Mouse (Mus musculus) heart, adult 2 months (tissue): Measurements from ENCODE around the gene Gm10842. TPM values are rescaled to one million over a fixed set of nuclear protein-coding genes. Genes with fewer than 3 reads are reported as not detected.

Source experiments
- DNase-seq, 2 experiments: peaks; one replicate each; pipeline ENCODE4 v3.0.0; 2021
- H3K27ac ChIP-seq: fragments of 200-600 bp; 2 replicates; pipeline ENCODE4 v1.8.1; 2022
- H3K27me3 ChIP-seq: fragments of 200-500 bp; 2 replicates; pipeline ENCODE4 v1.6.1; 2012; ENCODE audit warnings: mild to moderate bottlenecking, low read length, inconsistent platforms, mixed read lengths; ENCODE audit not compliant: control insufficient read depth, insufficient read depth
- H3K36me3 ChIP-seq: fragments of 200-500 bp; 2 replicates; pipeline ENCODE4 v1.6.1; 2012; ENCODE audit warnings: low read length, inconsistent platforms; ENCODE audit not compliant: control insufficient read depth, insufficient read depth
- H3K4me1 ChIP-seq: fragments of 200-500 bp; 2 replicates; pipeline ENCODE4 v1.6.1; 2011; ENCODE audit warnings: low read length; ENCODE audit not compliant: control insufficient read depth, insufficient read depth
- H3K4me3 ChIP-seq: fragments of 200-600 bp; 2 replicates; pipeline ENCODE4 v1.8.1; 2022
- H3K79me2 ChIP-seq: fragments of 200-500 bp; replicated peaks from 2 replicates; pipeline ENCODE4 v1.6.1; 2012; ENCODE audit warnings: mild to moderate bottlenecking, inconsistent platforms, low read length, moderate library complexity, mixed read lengths; ENCODE audit not compliant: control insufficient read depth, insufficient read depth
- H3K9ac ChIP-seq: fragments of 200-500 bp; 2 replicates; pipeline ENCODE4 v1.6.1; 2012; ENCODE audit warnings: low read depth, mild to moderate bottlenecking, control low read depth, inconsistent platforms, low read length, mixed read lengths
- CTCF ChIP-seq: fragments of 200-600 bp; IDR thresholded peaks from 2 replicates; pipeline ENCODE4 v1.8.1; 2022; ENCODE audit warnings: antibody characterized with exemption, mild to moderate bottlenecking, moderate library complexity
- EP300 ChIP-seq: fragments of 200-500 bp; IDR thresholded peaks from 2 replicates; pipeline ENCODE4 v1.6.1; 2011; ENCODE audit warnings: low read depth, low read length, control low read depth; ENCODE audit not compliant: insufficient read depth
- POLR2A ChIP-seq: fragments of 200-500 bp; IDR thresholded peaks from 2 replicates; pipeline ENCODE4 v1.6.1; 2011; ENCODE audit warnings: mild to moderate bottlenecking, low read depth, low read length, control low read depth; ENCODE audit not compliant: insufficient read depth
- WGBS: fragments of 180-500 bp; shearing (Covaris S2); methylation state at CpG from one replicate; pipeline ENCODE4 v1.1.7; 2018; 5-methylcytosine and 5-hydroxymethylcytosine counted together
- intact Hi-C: fragments of 180-260 bp; cut with DNase I; formaldehyde crosslinking; loops from one replicate; pipeline ENCODE4 v1.15.1; 2025
- polyA plus RNA-seq: library from polyadenylated mRNA; depleted of rRNA; stranded (reverse); fragments of >200 nt; gene quantifications from 2 replicates; pipeline ENCODE4 v1.2.3, GENCODE M21; 2012
- total RNA-seq, 2 experiments: library from RNA; stranded (reverse); gene quantifications; 2 replicates each; pipeline ENCODE4 v1.2.3; 2021

Gm10842 gene
- total and polyA plus RNA-seq, 3 experiments = not detected

GRCm38 (mm10) chr11:105166780-105167179 is 20.1 kb downstream of the Gm10842 start:
- no peaks in the 10 kb centered on the region for H3K4me1 ChIP-seq
- H3K79me2 ChIP-seq = no peaks in the 10 kb centered on the region
- no peak overlapping the region for H3K9ac ChIP-seq
- H3K27ac ChIP-seq = no peak overlapping the region
- intact Hi-C loops = no loop called here
- no peak overlapping the region for H3K4me3 ChIP-seq
- DNase-seq = no peak
- no peaks in the 10 kb centered on the region for H3K36me3 ChIP-seq
- no peak for TF ChIP-seq CTCF
- TF ChIP-seq POLR2A = no peak
- TF ChIP-seq EP300 = no peak
- H3K27me3 ChIP-seq = no peaks in the 10 kb centered on the region
- WGBS = 86% methylated on average over 10 of the region's 10 CpGs

DNA sequence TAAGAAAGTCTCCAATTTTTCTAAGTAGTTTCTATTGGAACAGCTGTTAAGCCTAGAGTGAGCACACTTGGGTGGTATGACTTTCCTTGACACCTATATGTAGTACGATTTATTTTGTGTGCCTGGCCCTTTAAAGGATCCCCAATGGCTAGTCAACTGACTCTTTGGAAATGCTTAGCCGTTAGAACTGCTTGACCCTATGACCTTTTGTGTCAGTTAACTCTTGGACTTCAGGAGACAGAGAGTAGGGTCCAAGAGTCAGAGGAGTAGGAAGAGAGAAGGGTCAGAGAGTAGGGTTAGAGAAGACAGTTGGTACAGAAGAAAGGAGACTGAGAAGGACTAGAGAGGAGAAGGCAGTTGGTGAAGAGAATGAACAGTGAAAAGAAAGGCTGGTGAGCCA is 31.8 kb downstream of the Gm10842 start, which contains the start of gene Tlk2:
TSS of gene Tlk2 (plus strand) at position 292 of the 400 bp plus-strand sequence.
- H3K79me2 ChIP-seq = peaks cover 2% of the 10 kb centered on the region; the same call in 1 of the 2 replicates
- no peak for TF ChIP-seq POLR2A
- no peak for TF ChIP-seq EP300
- no peak for TF ChIP-seq CTCF
- 40% methylated on average over 2 of the region's 2 CpGs for WGBS
- peaks cover 10% of the 10 kb centered on the region for H3K36me3 ChIP-seq
- peak within 1 kb of the TSS; percentile 50 for H3K27ac ChIP-seq
- no peak within 1 kb of the TSS for H3K9ac ChIP-seq
- no peak within 1 kb of the TSS for H3K4me3 ChIP-seq
- H3K27me3 ChIP-seq = no peaks in the 10 kb centered on the region
- intact Hi-C loops = no loop called here
- peaks cover 4% of the 10 kb centered on the region for H3K4me1 ChIP-seq
- DNase-seq = no peak

DNA sequence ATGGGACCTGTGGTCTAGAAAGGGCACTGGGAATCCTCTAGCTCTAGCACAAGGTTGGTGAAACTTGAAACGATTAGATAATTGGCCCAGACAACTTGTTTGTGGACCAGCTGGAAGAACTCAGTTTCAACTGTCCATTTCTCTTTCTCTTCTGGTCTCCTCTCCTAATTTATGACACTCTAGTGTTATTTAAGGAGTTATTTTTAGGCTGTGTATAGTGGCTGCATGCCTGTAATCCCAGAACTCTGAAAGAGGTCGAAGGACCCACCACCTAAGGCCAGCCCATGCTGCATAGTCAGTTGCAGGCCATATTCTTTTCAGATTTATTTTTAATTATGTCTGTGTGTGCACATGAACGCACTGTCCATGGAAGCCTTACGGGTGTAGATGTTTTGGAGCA is 32.8 kb downstream of the Gm10842 start:
- no peak overlapping the region for H3K4me3 ChIP-seq
- WGBS = 50% methylated on average over 4 of the region's 4 CpGs
- H3K79me2 ChIP-seq = peaks cover 2% of the 10 kb centered on the region; the same call in 1 of the 2 replicates
- peak overlapping the region; percentile 50 for H3K27ac ChIP-seq
- H3K36me3 ChIP-seq = peaks cover 16% of the 10 kb centered on the region
- no peaks in the 10 kb centered on the region for H3K27me3 ChIP-seq
- peak in 1 of 2 experiments; percentile 20 for DNase-seq
- intact Hi-C loops = no loop called here
- no peak for TF ChIP-seq POLR2A
- TF ChIP-seq CTCF = no peak
- TF ChIP-seq EP300 = no peak
- no peak overlapping the region for H3K9ac ChIP-seq
- peaks cover 5% of the 10 kb centered on the region for H3K4me1 ChIP-seq

- peak overlapping the region; percentile 98 for H3K9ac ChIP-seq
- H3K4me1 ChIP-seq = peaks cover 5% of the 10 kb centered on the region
- H3K36me3 ChIP-seq = peaks cover 16% of the 10 kb centered on the region
- TF ChIP-seq EP300 (no peak), CTCF (no peak), POLR2A (no peak)
- no peaks in the 10 kb centered on the region for H3K27me3 ChIP-seq
- WGBS = 1% methylated on average over 35 of the region's 35 CpGs
- peaks cover 2% of the 10 kb centered on the region for H3K79me2 ChIP-seq
- H3K27ac ChIP-seq = peak overlapping the region; percentile 94
- DNase-seq = peak; percentile 50 to 67
- intact Hi-C loops = loop anchor here (5.0 kb wide), 1 partner anchor 53 kb away; the partner anchor contains the start of gene Mettl2
- peak overlapping the region; percentile 87 for H3K4me3 ChIP-seq
Observed at GRCm38 (mm10) chr11:105180471-105181091, 33.9 kb downstream of the Gm10842 start.

GRCm38 (mm10) chr11:105181126-105181637 is 34.5 kb downstream of the Gm10842 start:
- DNase-seq = peak; percentile 92 to 94
- intact Hi-C loops = loop anchor here (5.0 kb wide), 1 partner anchor 54 kb away; the partner anchor contains the start of gene Mettl2
- no peaks in the 10 kb centered on the region for H3K27me3 ChIP-seq
- TF ChIP-seq EP300 (no peak), CTCF (no peak), POLR2A (peak; percentile 41)
- H3K36me3 ChIP-seq = peaks cover 20% of the 10 kb centered on the region
- under 1% methylated on average over 58 of the region's 60 CpGs for WGBS
- peak overlapping the region; percentile 87 for H3K4me3 ChIP-seq
- H3K9ac ChIP-seq = peak overlapping the region; percentile 100
- peaks cover 5% of the 10 kb centered on the region for H3K4me1 ChIP-seq
- peaks cover 2% of the 10 kb centered on the region for H3K79me2 ChIP-seq
- H3K27ac ChIP-seq = peak overlapping the region; percentile 94

DNA sequence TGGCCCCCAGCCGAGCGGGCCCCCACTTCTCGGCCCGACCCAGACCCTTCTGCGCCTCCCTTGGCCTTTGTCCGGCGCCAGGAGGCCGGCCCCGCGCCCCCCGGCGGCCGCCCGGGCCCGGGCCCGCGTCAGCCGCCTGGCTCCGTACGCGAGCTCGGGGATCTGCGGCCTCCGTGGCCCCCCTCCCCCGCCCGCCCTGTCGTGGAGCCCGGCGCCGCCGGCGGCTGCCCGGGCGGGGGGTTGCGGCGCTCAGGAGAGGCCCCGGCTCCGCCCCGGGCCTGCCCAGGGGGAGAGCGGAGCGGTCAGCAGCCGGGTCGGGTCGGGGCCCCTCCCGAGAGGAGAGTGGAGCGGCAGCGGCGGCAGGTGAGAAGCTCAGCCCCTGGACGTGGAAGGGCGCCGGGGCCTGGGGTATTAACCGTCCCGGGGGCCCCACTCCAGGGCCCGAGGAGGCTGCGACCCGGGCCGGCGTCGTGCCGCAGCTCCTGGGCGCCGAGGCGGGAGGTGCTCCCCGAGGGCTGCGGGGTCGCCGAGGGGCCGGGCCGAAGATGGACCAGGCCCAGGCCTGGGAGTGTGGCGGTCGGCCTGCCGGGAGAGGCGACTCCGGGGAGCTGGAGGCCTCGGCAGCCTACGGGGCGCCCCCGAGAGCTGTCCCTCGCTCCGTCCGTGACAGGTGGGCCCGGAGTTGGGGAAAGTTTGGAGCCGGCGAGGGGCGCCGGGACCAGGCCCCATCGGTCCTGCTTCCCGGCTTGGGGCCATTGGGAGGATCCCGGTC is 35.2 kb downstream of the Gm10842 start:
- DNase-seq = peak; percentile 70 to 76
- Histone ChIP-seq H3K27ac (peak overlapping the region; percentile 94), H3K27me3 (no peaks in the 10 kb centered on the region), H3K36me3 (peaks cover 20% of the 10 kb centered on the region), H3K4me3 (peak overlapping the region; percentile 87), H3K79me2 (peaks cover 3% of the 10 kb centered on the region), H3K9ac (peak overlapping the region; percentile 100), H3K4me1 (peaks cover 5% of the 10 kb centered on the region)
- TF ChIP-seq EP300 = no peak
- TF ChIP-seq POLR2A = no peak
- TF ChIP-seq CTCF = no peak
- WGBS = 2% methylated on average over 68 of the region's 89 CpGs
- intact Hi-C loops = loop anchor here (5.0 kb wide), 1 partner anchor 55 kb away; the partner anchor contains the start of gene Mettl2
